Mouse (Mus musculus): Measurements from ENCODE around the gene C130060K24Rik. TPM values are rescaled to one million over a fixed set of nuclear protein-coding genes. Genes with fewer than 3 reads are reported as not detected.

Gene C130060K24Rik
- polyA plus RNA-seq, 1 experiment from 2014 or later: 0.27 TPM

DNA sequence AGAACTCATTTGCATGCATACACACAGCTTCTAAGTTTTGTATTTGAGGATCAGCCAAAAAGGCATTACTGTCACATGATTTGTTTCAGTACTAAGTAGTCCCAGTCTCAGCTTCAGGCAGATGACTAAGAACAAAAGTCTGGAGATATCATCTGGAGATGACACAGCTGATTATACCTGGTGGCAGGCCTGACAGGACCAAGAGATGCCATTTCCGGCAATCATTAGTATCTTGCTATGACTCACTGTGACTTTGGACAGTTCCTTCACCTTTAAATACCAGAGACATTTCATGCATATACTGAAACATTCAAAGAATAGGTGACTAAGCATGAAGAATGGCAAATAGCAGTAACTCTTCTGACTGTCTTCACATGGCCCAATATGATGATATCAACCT lies 84.4 kb downstream of the C130060K24Rik start:
- no peak for ATAC-seq (ENCODE audit: insufficient number of reproducible peaks, low FRiP score, low TSS enrichment, low read depth)
- Histone ChIP-seq H3K4me1 (no peaks in the 10 kb centered on the region), H3K9ac (no peak overlapping the region), H3K9me3 (no peaks in the 10 kb centered on the region), H3K27ac (no peak overlapping the region), H3K27me3 (no peaks in the 10 kb centered on the region), H3K4me3 (no peak overlapping the region), H3K36me3 (no peaks in the 10 kb centered on the region), H3K4me2 (no peak overlapping the region)
- 81% methylated on average over 1 of the region's 1 CpGs for whole genome bisulfite sequencing

DNA sequence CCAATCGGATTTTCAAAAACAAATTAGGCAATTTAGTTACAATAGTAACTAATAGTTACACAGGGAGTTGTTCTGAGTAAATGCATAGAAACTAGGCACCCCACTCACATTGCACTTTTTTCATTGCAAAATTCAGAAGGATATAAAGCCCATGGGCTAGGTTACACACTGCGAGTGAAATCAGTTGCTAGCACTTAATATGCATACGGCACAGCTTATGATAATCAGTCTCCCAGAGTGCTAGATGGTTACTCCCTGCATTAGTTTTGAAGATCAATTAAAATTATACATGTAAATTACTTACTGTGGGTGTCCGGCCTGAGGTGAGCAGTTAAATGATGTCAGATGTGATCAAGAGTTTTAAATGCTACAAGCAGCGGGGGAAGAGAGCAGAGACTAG lies 89.4 kb downstream of the C130060K24Rik start:
- Histone ChIP-seq H3K9ac (no peak overlapping the region), H3K4me3 (no peak overlapping the region), H3K4me2 (no peak overlapping the region), H3K9me3 (no peaks in the 10 kb centered on the region), H3K27ac (no peak overlapping the region), H3K36me3 (no peaks in the 10 kb centered on the region), H3K4me1 (no peaks in the 10 kb centered on the region), H3K27me3 (no peaks in the 10 kb centered on the region)
- 63% methylated on average over 5 of the region's 5 CpGs for WGBS
- ATAC-seq (ENCODE audit: insufficient number of reproducible peaks, low FRiP score, low TSS enrichment, low read depth): no peak

DNA sequence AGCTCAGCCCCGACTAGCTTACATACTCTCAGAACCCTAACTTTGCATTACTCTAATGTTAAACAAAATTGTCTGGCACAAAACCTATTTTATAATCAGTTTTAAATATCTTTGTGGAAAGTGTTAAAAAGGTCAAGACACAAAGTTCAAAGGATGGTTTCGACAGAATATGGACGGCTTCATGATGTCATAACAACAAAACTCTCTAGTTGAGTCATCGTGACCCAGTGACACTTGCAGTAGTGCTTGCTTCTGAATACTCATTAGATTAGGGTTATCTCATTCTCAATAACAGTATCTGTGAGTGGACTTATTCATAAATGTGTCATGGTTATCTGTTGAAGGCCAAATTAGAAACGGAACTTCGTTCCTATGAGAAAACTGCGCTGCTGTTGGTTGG lies 91.5 kb downstream of the C130060K24Rik start:
- Histone ChIP-seq H3K27ac (no peak overlapping the region), H3K9ac (no peak overlapping the region), H3K36me3 (no peaks in the 10 kb centered on the region), H3K4me2 (no peak overlapping the region), H3K27me3 (no peaks in the 10 kb centered on the region), H3K4me3 (no peak overlapping the region), H3K4me1 (no peaks in the 10 kb centered on the region), H3K9me3 (no peaks in the 10 kb centered on the region)
- WGBS: 84% methylated on average over 7 of the region's 7 CpGs
- no peak for ATAC-seq (ENCODE audit: insufficient number of reproducible peaks, low FRiP score, low TSS enrichment, low read depth)

DNA sequence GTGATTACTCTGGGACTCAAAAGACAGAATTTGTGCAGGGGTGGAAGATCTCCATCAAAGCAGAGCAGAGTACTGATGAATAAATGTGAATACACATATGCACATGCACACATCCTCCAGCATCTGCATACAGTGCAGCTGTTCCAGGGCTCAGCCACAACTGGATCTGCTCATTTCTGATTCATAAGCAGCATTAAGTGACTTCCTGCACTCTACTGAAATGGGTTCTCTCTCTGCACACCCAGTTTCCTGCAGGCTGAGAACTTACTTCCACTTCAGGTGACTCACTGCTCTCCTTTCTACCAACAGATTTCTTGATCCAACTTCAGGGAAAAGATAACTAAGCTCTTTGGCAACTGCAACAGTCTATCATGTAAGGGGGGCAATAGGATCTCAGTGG lies 117.9 kb downstream of the C130060K24Rik start:
- H3K9me3 ChIP-seq: no peaks in the 10 kb centered on the region
- H3K36me3 ChIP-seq: no peaks in the 10 kb centered on the region
- H3K27me3 ChIP-seq: no peaks in the 10 kb centered on the region
- no peak overlapping the region for H3K27ac ChIP-seq
- H3K9ac ChIP-seq: no peak overlapping the region
- no peak for ATAC-seq (ENCODE audit: insufficient number of reproducible peaks, low FRiP score, low TSS enrichment, low read depth)
- H3K4me3 ChIP-seq: no peak overlapping the region
- H3K4me1 ChIP-seq: no peaks in the 10 kb centered on the region
- no peak overlapping the region for H3K4me2 ChIP-seq

Other genes with a start within 250 kb of the C130060K24Rik start
- gene Hpgds, start 236.2 kb upstream of the C130060K24Rik start, polyA plus RNA-seq (2015; fragmentation: Nextera tagmentation; extraction: Ambion mirVana): 16.3 and 18.0 TPM in 2 replicates
- 0.06 TPM in 1 of 2 replicates, not detected in the other for gene Tnip3, start 144.2 kb downstream of the C130060K24Rik start, polyA plus RNA-seq (2015; fragmentation: Nextera tagmentation; extraction: Ambion mirVana)